Mouse (Mus musculus) MEL (cell line): ENCODE measurements at regions not wholly inside any gene's neighbourhood (a gene's known extent, or its start where the extent isn't known, plus 50 kb on each side); places are given as distances from the start of the nearest gene placed in this dataset.

Experiments
- DNase-seq: peaks from one replicate; pipeline ENCODE4 v3.0.0; 2011; ENCODE audit warnings: low read depth, low spot score
- H3K27ac ChIP-seq: 2 replicates; pipeline ENCODE4 v1.5.1; 2012; ENCODE audit warnings: low read depth, mild to moderate bottlenecking, control low read depth, low read length, moderate library complexity; ENCODE audit not compliant: control insufficient read depth
- H3K27me3 ChIP-seq, 2 experiments: fragments of 150-350 bp in 1 of 2; sonication (generic) in 1 of 2; 2 replicates each; pipeline ENCODE4 v1.6.1; 2012; ENCODE audit warnings: low read length in 2 of 2, mild to moderate bottlenecking in 2 of 2, improper control_type of control experiment in 1 of 2, moderate library complexity in 1 of 2; ENCODE audit not compliant: insufficient read depth in 2 of 2, control insufficient read depth in 1 of 2
- H3K36me3 ChIP-seq, 2 experiments: 2 replicates each; pipeline ENCODE4 v1.6.1; 2012 to 2014; ENCODE audit warnings: low read length in 2 of 2, improper control_type of control experiment in 1 of 2, inconsistent platforms in 1 of 2, mild to moderate bottlenecking in 1 of 2; ENCODE audit not compliant: insufficient read depth in 2 of 2, control insufficient read depth in 1 of 2
- H3K4me1 ChIP-seq, 2 experiments: fragments of 150-350 bp in 1 of 2; sonication (generic) in 1 of 2; 2 replicates each; pipeline ENCODE4 v1.6.1; 2012; ENCODE audit warnings: low read length in 2 of 2, improper control_type of control experiment in 1 of 2, mild to moderate bottlenecking in 1 of 2; ENCODE audit not compliant: insufficient read depth in 2 of 2, control insufficient read depth in 1 of 2
- H3K4me3 ChIP-seq, 2 experiments: fragments of 150-350 bp in 1 of 2; sonication (generic) in 1 of 2; 2 replicates each; pipeline ENCODE4 v1.5.1; 2012; ENCODE audit warnings: low read depth in 2 of 2, low read length in 2 of 2, mild to moderate bottlenecking in 2 of 2, moderate library complexity in 2 of 2, control low read depth in 1 of 2, improper control_type of control experiment in 1 of 2; ENCODE audit not compliant: control insufficient read depth in 1 of 2, insufficient read depth in 1 of 2
- H3K79me2 ChIP-seq: 2 replicates; pipeline ENCODE4 v1.6.1; 2012; ENCODE audit warnings: mild to moderate bottlenecking, low read length, moderate library complexity; ENCODE audit not compliant: control insufficient read depth, poor library complexity, insufficient read depth
- H3K9ac ChIP-seq: 2 replicates; pipeline ENCODE4 v1.6.1; 2012; ENCODE audit warnings: low read depth, mild to moderate bottlenecking, control low read depth, low read length, moderate library complexity; ENCODE audit not compliant: control insufficient read depth, poor library complexity, severe bottlenecking
- H3K9me3 ChIP-seq: fragments of 150-350 bp; sonication (generic); replicated peaks from 2 replicates; pipeline ENCODE4 v1.6.1; 2012; ENCODE audit warnings: mild to moderate bottlenecking, low read length, improper control_type of control experiment, moderate library complexity; ENCODE audit not compliant: insufficient read depth
- CHD1 ChIP-seq: IDR thresholded peaks from 2 replicates; pipeline ENCODE4 v1.6.1; 2012; ENCODE audit warnings: low read depth, mild to moderate bottlenecking, inconsistent platforms, low read length, improper control_type of control experiment
- CHD2 ChIP-seq: IDR thresholded peaks from 2 replicates; pipeline ENCODE4 v1.6.1; 2011; ENCODE audit warnings: low read length, improper control_type of control experiment
- E2F4 ChIP-seq: IDR thresholded peaks from 2 replicates; pipeline ENCODE4 v1.6.1; 2011; ENCODE audit warnings: low read depth, low read length, improper control_type of control experiment, borderline replicate concordance
- EP300 ChIP-seq, 2 experiments: IDR thresholded peaks; 2 replicates each; pipeline ENCODE4 v1.6.1; 2011; ENCODE audit warnings: improper control_type of control experiment in 2 of 2, low read length in 2 of 2, low read depth in 1 of 2, mild to moderate bottlenecking in 1 of 2
- ETS1 ChIP-seq: IDR thresholded peaks from 2 replicates; pipeline ENCODE4 v1.6.1; 2012; ENCODE audit warnings: low read depth, mild to moderate bottlenecking, inconsistent platforms, low read length, improper control_type of control experiment, moderate library complexity
- GATA1 ChIP-seq: IDR thresholded peaks from 2 replicates; pipeline ENCODE4 v1.6.1; 2011; ENCODE audit warnings: low read depth, low read length, improper control_type of control experiment
- HCFC1 ChIP-seq: IDR thresholded peaks from 2 replicates; pipeline ENCODE4 v1.6.1; 2012; ENCODE audit warnings: low read depth, mild to moderate bottlenecking, inconsistent platforms, low read length, improper control_type of control experiment, moderate library complexity
- KAT2A ChIP-seq: conservative IDR thresholded peaks from 2 replicates; pipeline ENCODE4 v1.6.1; 2012; ENCODE audit warnings: low read depth, low read length, improper control_type of control experiment, inconsistent platforms
- MAX ChIP-seq: IDR thresholded peaks from 2 replicates; pipeline ENCODE4 v1.6.1; 2011; ENCODE audit warnings: low read length, improper control_type of control experiment
- MXI1 ChIP-seq: IDR thresholded peaks from 2 replicates; pipeline ENCODE4 v1.6.1; 2011; ENCODE audit warnings: mild to moderate bottlenecking, low read depth, low read length, improper control_type of control experiment
- MYB ChIP-seq: IDR thresholded peaks from 2 replicates; pipeline ENCODE4 v1.6.1; 2011; ENCODE audit warnings: mild to moderate bottlenecking, low read depth, low read length, improper control_type of control experiment
- NELFE ChIP-seq: IDR thresholded peaks from 2 replicates; pipeline ENCODE4 v1.6.1; 2011; ENCODE audit warnings: low read depth, low read length, improper control_type of control experiment
- NRF1 ChIP-seq: IDR thresholded peaks from 2 replicates; pipeline ENCODE4 v1.6.1; 2014; ENCODE audit warnings: low read depth, mild to moderate bottlenecking, inconsistent platforms, low read length, improper control_type of control experiment, moderate library complexity; ENCODE audit not compliant: poor library complexity, insufficient read depth, severe bottlenecking
- POLR2A ChIP-seq, 2 experiments: IDR thresholded peaks; 2 replicates each; pipeline ENCODE4 v1.6.1; 2011 to 2012; ENCODE audit warnings: low read length in 2 of 2, mild to moderate bottlenecking in 2 of 2, control low read depth in 1 of 2, improper control_type of control experiment in 1 of 2, low read depth in 1 of 2, moderate library complexity in 1 of 2; ENCODE audit not compliant: control insufficient read depth in 1 of 2, insufficient read depth in 1 of 2, poor library complexity in 1 of 2
- POLR2AphosphoS2 ChIP-seq: IDR thresholded peaks from 2 replicates; pipeline ENCODE4 v1.6.1; 2011; ENCODE audit warnings: low read length, improper control_type of control experiment
- RCOR1 ChIP-seq: IDR thresholded peaks from 2 replicates; pipeline ENCODE4 v1.6.1; 2012; ENCODE audit warnings: low read depth, mild to moderate bottlenecking, inconsistent platforms, low read length, improper control_type of control experiment
- UBTF ChIP-seq: IDR thresholded peaks from 2 replicates; pipeline ENCODE4 v1.6.1; 2012; ENCODE audit warnings: low read depth, mild to moderate bottlenecking, inconsistent platforms, low read length, improper control_type of control experiment, moderate library complexity, borderline replicate concordance; ENCODE audit not compliant: insufficient read depth
- USF2 ChIP-seq, 2 experiments: IDR thresholded peaks; 2 replicates each; pipeline ENCODE4 v1.6.1; 2011 to 2012; ENCODE audit warnings: improper control_type of control experiment in 2 of 2, low read length in 2 of 2, borderline replicate concordance in 1 of 2, inconsistent platforms in 1 of 2, low read depth in 1 of 2, mild to moderate bottlenecking in 1 of 2; ENCODE audit not compliant: insufficient read depth in 1 of 2
- ZC3H11A ChIP-seq: IDR thresholded peaks from 2 replicates; pipeline ENCODE4 v1.6.1; 2012; ENCODE audit warnings: low read depth, mild to moderate bottlenecking, inconsistent platforms, low read length, improper control_type of control experiment
- ZMIZ1 ChIP-seq: IDR thresholded peaks from 2 replicates; pipeline ENCODE4 v1.6.1; 2012; ENCODE audit warnings: low read depth, mild to moderate bottlenecking, inconsistent platforms, low read length, improper control_type of control experiment, moderate library complexity
- ZNF384 ChIP-seq: IDR thresholded peaks from 2 replicates; pipeline ENCODE4 v1.6.1; 2012; ENCODE audit warnings: low read depth, mild to moderate bottlenecking, inconsistent platforms, low read length, improper control_type of control experiment

GRCm38 (mm10) chr17:77648946-77649345, 551.1 kb upstream of the Crim1 start:
- DNase-seq = no peak
- no peak overlapping the region for H3K27ac ChIP-seq
- H3K9me3 ChIP-seq = no peaks in the 10 kb centered on the region
- no peak overlapping the region for H3K9ac ChIP-seq
- peaks cover 0 to 2% of the 10 kb centered on the region in 2 experiments; a peak in 1 of 4 replicates for H3K4me1 ChIP-seq
- H3K4me3 ChIP-seq = no peak overlapping the region
- no peak for TF ChIP-seq ETS1
- no peak for TF ChIP-seq USF2 (IDR thresholded peaks at IDR 0.05; ENCODE audit: borderline replicate concordance in 1 of 2, insufficient read depth in 1 of 2, low read depth in 1 of 2, low read length in 2 of 2)
- TF ChIP-seq CHD1 = no peak
- TF ChIP-seq KAT2A = no peak
- TF ChIP-seq UBTF = no peak
- TF ChIP-seq ZNF384 = no peak
- TF ChIP-seq MAX = no peak
- no peak for TF ChIP-seq POLR2A (IDR thresholded peaks at IDR 0.05; ENCODE audit: control insufficient read depth in 1 of 2, insufficient read depth in 1 of 2, low read depth in 1 of 2, low read length in 2 of 2, poor library complexity in 1 of 2)
- TF ChIP-seq NELFE = no peak
- no peak for TF ChIP-seq E2F4
- TF ChIP-seq NRF1 = no peak
- no peak for TF ChIP-seq POLR2AphosphoS2
- TF ChIP-seq EP300 (IDR thresholded peaks at IDR 0.05; ENCODE audit: low read depth in 1 of 2, low read length in 2 of 2) = no peak
- no peak for TF ChIP-seq GATA1
- no peak for TF ChIP-seq MYB
- H3K36me3 ChIP-seq = peaks cover 0 to 2% of the 10 kb centered on the region in 2 experiments; a peak in 2 of 4 replicates
- no peaks in the 10 kb centered on the region for H3K79me2 ChIP-seq
- no peaks in the 10 kb centered on the region for H3K27me3 ChIP-seq

- Histone ChIP-seq H3K9ac (no peak overlapping the region), H3K79me2 (no peaks in the 10 kb centered on the region), H3K27me3 (no peaks in the 10 kb centered on the region), H3K4me1 (peaks cover 0 to 2% of the 10 kb centered on the region in 2 experiments; a peak in 1 of 4 replicates), H3K36me3 (peaks cover 0 to 2% of the 10 kb centered on the region in 2 experiments; a peak in 2 of 4 replicates), H3K27ac (no peak overlapping the region), H3K4me3 (no peak overlapping the region), H3K9me3 (no peaks in the 10 kb centered on the region)
- TF ChIP-seq KAT2A = no peak
- no peak for TF ChIP-seq CHD2
- no peak for TF ChIP-seq GATA1
- TF ChIP-seq ZC3H11A = no peak
- no peak for TF ChIP-seq MXI1
- no peak for TF ChIP-seq MYB
- TF ChIP-seq CHD1 = no peak
- TF ChIP-seq ZMIZ1 = no peak
- no peak for TF ChIP-seq RCOR1
- no peak for TF ChIP-seq POLR2A (IDR thresholded peaks at IDR 0.05; ENCODE audit: control insufficient read depth in 1 of 2, insufficient read depth in 1 of 2, low read depth in 1 of 2, low read length in 2 of 2, poor library complexity in 1 of 2)
- TF ChIP-seq HCFC1 = no peak
- no peak for TF ChIP-seq NELFE
- DNase-seq = no peak
Measured at GRCm38 (mm10) chr17:77651861-77652260, 548.2 kb upstream of the Crim1 start.
